Mouse (Mus musculus) hindbrain, embryonic 10.5 days (tissue): Measurements from ENCODE around the gene Glb1. TPM values are rescaled to one million over a fixed set of nuclear protein-coding genes. Genes with fewer than 3 reads are reported as not detected.
"Not testable (repeated sequence)": the region's sequence is repeated elsewhere in the genome, so short reads cannot be mapped to it uniquely, and the experiment has no call there.

Experiments
- DNase-seq: peaks from one replicate; pipeline ENCODE4 v3.0.0-alpha.2; 2017; ENCODE audit warnings: low spot score
- H3K27ac ChIP-seq: fragments of 300-500 bp; sonication (generic); 2 replicates; pipeline ENCODE4 v1.5.1; 2016; ENCODE audit warnings: mild to moderate bottlenecking, moderate library complexity
- H3K27me3 ChIP-seq: fragments of 300-500 bp; sonication (generic); 2 replicates; pipeline ENCODE4 v1.6.1; 2016; ENCODE audit warnings: mild to moderate bottlenecking; ENCODE audit not compliant: poor library complexity, insufficient read depth, severe bottlenecking
- H3K36me3 ChIP-seq: fragments of 300-500 bp; sonication (generic); 2 replicates; pipeline ENCODE4 v1.6.1; 2016; ENCODE audit warnings: mild to moderate bottlenecking, moderate library complexity
- H3K4me1 ChIP-seq: fragments of 300-500 bp; sonication (generic); replicated peaks from 2 replicates; pipeline ENCODE4 v1.6.1; 2016; ENCODE audit warnings: mild to moderate bottlenecking
- H3K4me3 ChIP-seq: fragments of 300-500 bp; sonication (generic); 2 replicates; pipeline ENCODE4 v1.5.1; 2016; ENCODE audit warnings: mild to moderate bottlenecking, moderate library complexity
- H3K9me3 ChIP-seq: fragments of 300-500 bp; sonication (generic); 2 replicates; pipeline ENCODE4 v1.6.1; 2016; ENCODE audit warnings: mild to moderate bottlenecking, moderate library complexity
- WGBS: fragments of 180-500 bp; shearing (Covaris S2); methylation state at CpG from one replicate; pipeline ENCODE4 v1.1.7; 2016; 5-methylcytosine and 5-hydroxymethylcytosine counted together
- polyA plus RNA-seq: library from polyadenylated mRNA; unstranded; fragments of >200 nt; fragmentation: Nextera tagmentation; extraction: Ambion mirVana; gene quantifications from 2 replicates; pipeline ENCODE4 v1.2.1, GENCODE M21; 2016

Gene Glb1
- polyA plus RNA-seq, 1 experiment from 2014 or later: 23.1 TPM

DNA sequence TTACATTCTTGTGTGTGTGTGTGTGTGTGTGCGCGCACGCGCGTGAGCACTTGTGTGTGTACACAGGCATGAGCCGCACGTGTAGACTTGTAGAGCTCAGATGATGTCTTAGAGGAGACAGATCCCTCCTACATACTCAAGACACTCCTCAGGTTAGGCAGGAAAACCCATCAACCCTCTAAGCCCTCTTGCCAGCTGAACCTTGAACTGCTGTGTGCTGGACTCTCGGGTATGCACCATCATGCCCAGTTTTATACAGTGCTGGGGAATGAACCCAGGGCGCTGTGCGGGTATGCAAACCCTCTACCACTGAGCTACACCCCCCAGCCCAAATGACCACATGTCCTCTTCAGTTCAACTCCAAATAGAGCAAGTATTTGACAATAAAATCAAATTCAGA, 15.7 kb upstream of the Glb1 start:
- 98% methylated on average over 10 of the region's 10 CpGs for WGBS
- DNase-seq: no peak

DNA sequence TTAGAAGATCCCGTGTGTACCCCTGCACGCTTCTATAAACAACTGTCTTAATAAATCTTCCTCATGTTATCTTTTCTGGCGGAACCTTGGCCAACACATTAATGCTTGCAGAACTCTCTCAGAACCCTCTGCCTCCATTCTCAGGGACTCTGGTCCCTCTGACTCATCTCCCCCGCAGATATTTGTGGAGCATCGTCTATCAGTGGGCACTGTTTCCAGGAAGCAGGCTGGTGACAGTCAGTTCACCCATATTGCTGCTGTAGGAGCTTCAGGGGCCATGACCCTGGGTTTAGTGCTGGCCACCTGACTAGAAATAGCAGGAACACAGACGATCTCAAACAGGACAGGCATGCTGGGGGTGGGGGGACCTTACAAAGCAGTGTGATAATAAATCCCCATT, 13.8 kb upstream of the Glb1 start:
- Histone ChIP-seq H3K9me3 (no peaks in the 10 kb centered on the region), H3K4me1 (peaks cover 16% of the 10 kb centered on the region), H3K36me3 (0 out of 2 replicates have a peak, but pooled peaks cover 11% of the 10 kb centered on the region), H3K4me3 (no peak overlapping the region), H3K27ac (no peak overlapping the region), H3K27me3 (0 out of 2 replicates have a peak, but pooled peaks cover 3% of the 10 kb centered on the region)
- 85% methylated on average over 6 of the region's 6 CpGs for WGBS
- no peak for DNase-seq

More for the DNA sequence above, 15.7 kb upstream of the Glb1 start:
- Histone ChIP-seq H3K36me3 (0 out of 2 replicates have a peak, but pooled peaks cover 11% of the 10 kb centered on the region), H3K4me3 (no peak overlapping the region), H3K27me3 (no peaks in the 10 kb centered on the region), H3K4me1 (peaks cover 8% of the 10 kb centered on the region), H3K9me3 (no peaks in the 10 kb centered on the region), H3K27ac (no peak overlapping the region)

DNA sequence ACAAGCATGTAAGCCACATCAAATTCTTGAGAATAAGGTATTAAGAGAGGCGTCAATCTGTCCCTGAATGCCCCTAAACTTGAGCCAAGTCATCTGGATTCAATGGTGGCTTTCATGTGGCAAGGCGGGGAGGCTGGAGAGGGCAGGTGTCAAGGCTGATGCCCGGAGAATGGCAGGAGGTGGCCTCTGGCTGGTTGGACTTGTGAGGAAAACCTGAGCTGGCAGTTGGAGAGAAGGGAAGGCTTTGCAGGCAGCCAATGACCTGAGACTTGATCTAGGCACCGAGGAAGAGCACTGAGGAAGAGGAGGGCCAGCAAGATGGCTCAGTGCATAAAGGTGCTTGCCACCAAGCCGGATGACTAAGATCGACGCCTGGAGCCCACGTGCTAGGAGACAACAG, 12.6 kb upstream of the Glb1 start:
- WGBS: 90% methylated on average over 8 of the region's 8 CpGs
- DNase-seq: no peak
- no peaks in the 10 kb centered on the region for H3K9me3 ChIP-seq
- H3K4me1 ChIP-seq: peaks cover 16% of the 10 kb centered on the region
- no peak overlapping the region for H3K4me3 ChIP-seq
- 0 out of 2 replicates have a peak, but pooled peaks cover 3% of the 10 kb centered on the region for H3K27me3 ChIP-seq
- H3K27ac ChIP-seq: no peak overlapping the region
- 0 out of 2 replicates have a peak, but pooled peaks cover 11% of the 10 kb centered on the region for H3K36me3 ChIP-seq

DNA sequence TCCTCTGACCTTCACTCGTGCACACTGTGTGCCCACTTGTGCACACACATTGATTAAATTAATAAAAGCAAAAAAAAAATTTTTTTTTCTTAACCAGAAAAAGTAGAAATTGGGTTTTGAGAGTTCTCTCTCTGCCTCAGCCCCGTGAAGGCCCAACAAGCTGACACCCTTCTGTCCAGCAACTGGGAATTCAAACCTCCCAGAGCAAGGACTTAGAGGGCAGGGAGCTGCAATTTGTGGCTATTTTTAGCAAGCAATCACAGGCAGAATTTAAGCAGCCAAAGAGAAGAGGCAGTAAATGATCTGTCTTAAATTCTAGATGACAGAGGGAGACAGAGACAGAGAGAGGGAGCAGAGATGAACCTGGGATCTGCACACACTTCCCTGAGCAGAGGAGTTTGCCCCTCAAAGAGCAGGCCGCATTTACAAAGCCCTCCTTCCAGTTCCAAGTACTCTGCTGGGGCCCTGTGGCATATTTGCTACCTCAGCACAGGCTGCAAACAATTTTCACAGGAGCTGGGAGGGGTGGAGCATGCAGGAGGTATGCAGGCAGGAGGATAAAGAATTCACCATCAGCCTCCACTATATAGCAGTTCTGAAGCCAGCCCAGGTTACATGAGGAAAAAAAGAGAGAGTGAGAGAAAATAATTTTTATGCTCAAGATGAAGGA, 12.0 kb upstream of the Glb1 start:
- H3K4me3 ChIP-seq: peak overlapping the region; percentile 84; the same call in 1 of the 2 replicates
- 0 out of 2 replicates have a peak, but pooled peaks cover 9% of the 10 kb centered on the region for H3K36me3 ChIP-seq
- no peak for DNase-seq
- no peak overlapping the region for H3K27ac ChIP-seq
- H3K27me3 ChIP-seq: 0 out of 2 replicates have a peak, but pooled peaks cover 3% of the 10 kb centered on the region
- no peaks in the 10 kb centered on the region for H3K9me3 ChIP-seq
- 86% methylated on average over 3 of the region's 3 CpGs for WGBS
- H3K4me1 ChIP-seq: peaks cover 16% of the 10 kb centered on the region

DNA sequence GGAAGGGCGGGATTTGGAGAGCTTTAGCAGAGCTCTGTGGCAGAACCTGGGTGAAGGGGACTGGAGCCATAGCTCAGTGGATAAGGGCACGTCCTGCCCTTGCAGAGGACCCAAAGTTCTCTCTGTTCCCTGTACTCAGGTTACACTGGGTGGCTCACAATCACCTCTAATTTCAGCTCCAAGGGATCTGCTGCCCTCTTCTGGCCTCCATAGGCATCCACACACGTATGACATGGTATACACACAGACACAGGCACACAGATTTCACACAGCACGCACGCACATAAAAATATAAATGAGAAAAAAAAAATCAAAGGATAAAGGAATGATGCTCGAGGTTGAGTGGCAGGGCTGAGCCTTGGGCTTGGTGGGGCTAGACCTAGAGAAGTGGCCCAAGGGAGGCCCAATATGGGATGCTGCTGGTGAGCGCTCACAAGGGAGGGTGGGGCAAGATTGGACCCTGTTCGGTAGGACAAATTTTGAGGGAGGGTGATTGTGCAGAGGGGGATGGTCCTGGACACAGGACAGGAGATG, 11.4 kb upstream of the Glb1 start:
- 0 out of 2 replicates have a peak overlapping the region, but pooled peaks have one; percentile 90 for H3K27ac ChIP-seq

DNA sequence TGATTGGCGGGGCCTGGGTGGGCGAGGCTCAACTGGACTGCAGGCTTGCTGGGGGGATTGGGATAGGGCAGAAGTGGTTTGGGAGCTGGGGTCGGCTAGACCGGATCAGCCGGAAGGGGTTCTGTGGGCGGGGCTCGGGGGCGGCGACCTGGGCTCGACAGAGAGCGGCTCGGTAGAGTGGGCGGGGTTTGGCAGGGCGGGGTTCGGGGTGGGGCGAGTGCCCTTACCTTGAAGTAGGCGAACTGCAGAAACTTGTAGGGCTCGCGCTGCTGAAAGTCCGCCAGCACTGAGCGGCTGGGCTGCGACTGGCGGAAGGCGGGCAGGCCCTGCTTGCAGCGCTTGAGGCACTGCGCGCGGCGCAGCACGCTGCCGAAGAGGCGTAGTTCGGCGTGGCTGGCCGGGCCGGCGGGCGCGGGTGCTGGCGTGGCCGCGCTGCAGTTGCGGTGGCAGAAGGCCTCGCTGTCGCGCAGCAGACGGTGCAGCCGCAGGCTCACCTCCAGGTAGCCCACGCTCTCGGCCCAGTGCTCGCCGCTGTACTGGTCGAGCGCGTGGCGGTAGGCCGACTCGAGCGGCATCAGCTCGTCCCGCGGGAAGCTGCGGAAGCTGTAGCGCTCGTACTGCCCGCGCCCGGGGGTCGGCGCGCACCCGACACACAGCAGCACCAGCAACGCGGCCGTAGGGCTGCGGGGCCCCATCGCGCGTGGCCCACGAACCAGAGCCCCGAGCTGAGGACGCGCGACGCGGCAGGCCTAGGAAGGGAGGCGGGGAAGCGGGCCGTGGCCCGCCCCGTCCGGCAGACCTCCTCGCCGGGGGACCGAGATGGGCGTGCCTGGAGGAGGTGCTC, 10.7 kb upstream of the Glb1 start, which contains the start of gene Crtap:
Gene Crtap (minus strand): TSS at position 771 of the 844 bp plus-strand sequence.
- peak within 1 kb of the TSS; percentile 90 for H3K27ac ChIP-seq
- WGBS: 1% methylated on average over 96 of the region's 96 CpGs
- peak; percentile 78 for DNase-seq

More for the DNA sequence above, 11.4 kb upstream of the Glb1 start:
- Histone ChIP-seq H3K27me3 (0 out of 2 replicates have a peak, but pooled peaks cover 3% of the 10 kb centered on the region), H3K9me3 (no peaks in the 10 kb centered on the region), H3K4me1 (peaks cover 16% of the 10 kb centered on the region), H3K4me3 (peak overlapping the region; percentile 84), H3K36me3 (0 out of 2 replicates have a peak, but pooled peaks cover 3% of the 10 kb centered on the region)
- DNase-seq: no peak
- 76% methylated on average over 8 of the region's 8 CpGs for WGBS

DNA sequence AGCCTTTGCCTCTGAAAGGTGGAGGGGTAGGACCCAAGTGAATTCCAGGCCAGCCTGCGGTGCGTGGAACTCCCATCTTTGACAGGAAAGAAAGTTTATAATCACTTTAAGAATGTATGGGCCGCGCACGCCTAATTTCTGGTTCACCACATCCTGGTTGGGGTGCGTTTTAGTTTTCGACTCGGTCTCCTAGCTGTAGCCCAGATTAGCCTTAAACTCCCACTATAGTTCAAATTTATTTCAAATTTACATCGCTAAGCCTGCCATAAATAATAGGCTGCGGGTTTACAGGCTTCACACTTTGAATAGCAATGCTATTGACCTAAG, 10.2 kb upstream of the Glb1 start:
- Histone ChIP-seq H3K9me3 (no peaks in the 10 kb centered on the region), H3K36me3 (no peaks in the 10 kb centered on the region), H3K4me1 (peaks cover 16% of the 10 kb centered on the region), H3K4me3 (peak overlapping the region; percentile 84), H3K27me3 (0 out of 2 replicates have a peak, but pooled peaks cover 3% of the 10 kb centered on the region), H3K27ac (peak overlapping the region; percentile 90)
- WGBS: 7% methylated on average over 10 of the region's 10 CpGs
- DNase-seq: no peak

More for the DNA sequence above, 10.7 kb upstream of the Glb1 start, which contains the start of gene Crtap:
- H3K4me1 ChIP-seq: peaks cover 16% of the 10 kb centered on the region
- H3K9me3 ChIP-seq: no peaks in the 10 kb centered on the region
- H3K27me3 ChIP-seq: 0 out of 2 replicates have a peak, but pooled peaks cover 3% of the 10 kb centered on the region
- H3K4me3 ChIP-seq: peak within 1 kb of the TSS; percentile 84
- H3K36me3 ChIP-seq: no peaks in the 10 kb centered on the region

DNA sequence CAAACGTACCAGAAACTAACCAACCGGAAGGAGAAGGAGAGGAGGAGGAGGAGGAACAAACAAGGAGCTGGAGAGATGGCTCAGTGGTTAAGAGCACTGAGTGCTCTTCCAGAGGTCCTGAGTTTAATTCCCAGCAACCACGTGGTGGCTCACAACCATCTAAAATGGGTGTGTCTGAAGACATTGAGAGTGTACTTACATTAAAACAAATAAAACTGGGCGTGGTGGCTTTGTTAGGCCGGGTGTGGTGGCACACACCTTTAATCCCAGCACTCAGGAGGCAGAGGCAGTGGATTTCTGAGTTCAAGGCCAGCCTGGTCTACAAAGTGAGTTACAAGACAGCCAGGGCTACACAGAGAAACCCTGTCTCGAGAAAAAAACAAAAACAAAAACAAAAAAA, 6.7 kb upstream of the Glb1 start:
- 75% methylated on average over 6 of the region's 6 CpGs for WGBS
- not testable (repeated sequence) for DNase-seq, H3K4me3 ChIP-seq, H3K9me3 ChIP-seq, H3K27me3 ChIP-seq, H3K27ac ChIP-seq, H3K36me3 ChIP-seq
- H3K4me1 ChIP-seq: peaks cover 13% of the 10 kb centered on the region

DNA sequence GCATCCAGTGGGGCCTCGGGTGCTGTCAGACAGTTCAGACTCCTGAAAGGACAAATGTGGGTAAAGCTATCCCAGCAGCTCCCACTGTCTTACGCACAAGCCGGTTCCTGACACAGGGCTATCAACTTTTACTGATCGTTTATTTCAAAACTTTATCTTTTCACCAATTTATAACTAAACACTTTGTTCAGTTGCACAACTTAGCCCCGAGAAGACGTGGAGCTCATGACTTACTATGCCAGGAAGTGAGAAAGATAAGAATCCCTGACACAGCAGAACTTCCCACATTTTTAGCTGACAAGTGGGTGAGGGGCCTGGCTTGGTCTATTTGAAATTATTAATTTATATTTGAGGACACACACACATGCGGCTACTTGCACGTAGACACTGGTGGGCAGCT, 6.2 kb upstream of the Glb1 start:
- H3K4me3 ChIP-seq: no peak overlapping the region
- no peaks in the 10 kb centered on the region for H3K9me3 ChIP-seq
- peaks cover 13% of the 10 kb centered on the region for H3K4me1 ChIP-seq
- 0 out of 2 replicates have a peak, but pooled peaks cover 3% of the 10 kb centered on the region for H3K27me3 ChIP-seq
- WGBS: 90% methylated on average over 8 of the region's 8 CpGs
- no peaks in the 10 kb centered on the region for H3K36me3 ChIP-seq
- no peak for DNase-seq
- no peak overlapping the region for H3K27ac ChIP-seq

DNA sequence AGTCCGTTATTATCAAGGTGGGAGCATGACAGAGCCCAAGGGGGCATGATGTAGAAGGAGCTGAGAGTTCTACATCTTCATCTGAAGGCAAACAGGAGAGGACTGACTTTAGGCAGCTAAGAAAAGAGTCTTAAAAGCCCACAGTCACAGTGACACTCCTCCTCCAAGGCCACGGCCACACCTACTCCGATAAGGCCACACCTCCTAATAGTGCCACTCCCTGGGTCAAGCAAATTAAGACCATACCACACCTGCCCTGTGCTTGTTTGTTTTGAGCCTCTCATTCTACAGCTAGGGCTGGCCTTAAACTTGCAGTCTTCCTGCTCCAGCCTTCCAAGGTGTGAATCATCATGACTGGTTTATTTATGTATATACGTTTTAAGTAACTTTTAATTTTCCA, 5.6 kb upstream of the Glb1 start:
- DNase-seq: no peak
- H3K4me3 ChIP-seq: no peak overlapping the region
- 94% methylated on average over 4 of the region's 4 CpGs for WGBS

DNA sequence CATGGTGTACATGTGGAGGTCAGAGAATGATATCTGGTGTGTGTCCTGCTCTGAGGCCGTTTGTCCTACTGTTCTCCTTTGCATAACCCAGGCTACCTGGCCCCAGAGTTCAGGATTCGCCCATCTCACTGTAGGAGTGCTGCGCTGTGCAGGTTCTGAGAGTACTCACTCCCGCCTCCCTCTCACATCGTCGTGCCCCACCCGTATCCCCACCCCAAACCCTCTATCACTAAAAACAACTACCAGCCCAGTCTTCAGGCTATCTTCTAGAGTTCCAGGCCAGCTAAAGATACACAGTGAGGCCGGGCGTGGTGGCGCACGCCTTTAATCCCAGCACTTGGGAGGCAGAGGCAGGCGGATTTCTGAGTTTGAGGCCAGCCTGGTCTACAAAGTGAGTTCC, 1.2 kb upstream of the Glb1 start:
- H3K27me3 ChIP-seq: no peaks in the 10 kb centered on the region
- WGBS: 88% methylated on average over 12 of the region's 12 CpGs

More for the DNA sequence above, 5.6 kb upstream of the Glb1 start:
- Histone ChIP-seq H3K4me1 (peaks cover 7% of the 10 kb centered on the region), H3K27me3 (0 out of 2 replicates have a peak, but pooled peaks cover 3% of the 10 kb centered on the region), H3K9me3 (no peaks in the 10 kb centered on the region), H3K36me3 (no peaks in the 10 kb centered on the region), H3K27ac (no peak overlapping the region)

DNA sequence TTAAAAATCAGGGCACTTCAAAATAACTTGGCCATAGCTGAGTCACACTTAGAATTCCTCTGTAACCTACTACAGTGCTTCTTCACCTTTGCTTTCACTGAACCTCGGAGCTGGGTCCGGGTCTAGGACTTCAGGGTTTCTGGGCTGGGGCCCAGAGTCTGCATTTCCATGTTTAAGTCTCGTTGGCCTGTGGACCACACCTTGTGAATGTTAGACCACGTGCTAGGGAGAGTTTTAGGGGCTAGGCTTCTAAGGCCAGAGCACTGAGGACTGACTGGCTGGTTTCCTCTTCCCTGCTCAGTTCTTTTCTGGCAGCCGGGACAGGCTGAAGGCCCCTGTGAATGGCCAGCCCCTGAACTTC, 308 bp upstream of the Glb1 start:
- 26% methylated on average over 5 of the region's 5 CpGs for WGBS
- Histone ChIP-seq H3K4me1 (peaks cover 16% of the 10 kb centered on the region), H3K27me3 (no peaks in the 10 kb centered on the region), H3K9me3 (peaks cover 13% of the 10 kb centered on the region), H3K4me3 (peak overlapping the region; percentile 88), H3K27ac (peak overlapping the region; percentile 94), H3K36me3 (peaks cover 21% of the 10 kb centered on the region)
- DNase-seq: no peak

More for the DNA sequence above, 1.2 kb upstream of the Glb1 start:
- peaks cover 12% of the 10 kb centered on the region for H3K36me3 ChIP-seq
- H3K27ac ChIP-seq: no peak overlapping the region
- H3K4me1 ChIP-seq: peaks cover 16% of the 10 kb centered on the region
- peaks cover 5% of the 10 kb centered on the region for H3K9me3 ChIP-seq
- no peak for DNase-seq
- H3K4me3 ChIP-seq: no peak overlapping the region
